21 mouse cellular contexts compared by ENCODE assay signal in genomic region chr16:60800746-60801145, GRCm38 (mm10).
"Had no signal": no experiment of that assay in that cellular context is flagged by ENCODE, and none has a peak within 500 bp of the region (broad histone marks: within the 10 kb centered on the region; RNA-seq: fewer than 3 reads in every experiment).

No protein-coding gene starts in this region.

- DNase-seq: heart, postnatal 10 days; heart, postnatal 36 days; heart, postnatal 4 days; kidney, adult 11 months; kidney, adult 18-20 months; kidney, adult 2 months; kidney, adult 8-10 months; kidney, adult 9 months; kidney, postnatal 10 days; kidney, postnatal 14 days; kidney, postnatal 25 days; kidney, postnatal 36 days; kidney, postnatal 4 days; layer of hippocampus, adult 9-11 months; layer of hippocampus, postnatal 36 days had no signal

- ATAC-seq: hindbrain, embryonic 16.5 days; hindbrain, postnatal 0 days; inflammation-experienced regulatory T-cells, adult 6 months; intestine, embryonic 15.5 days; intestine, embryonic 16.5 days; intestine, postnatal 0 days had no signal
